Mouse (Mus musculus): Measurements from ENCODE around the gene Ccdc24. TPM values are rescaled to one million over a fixed set of nuclear protein-coding genes. Genes with fewer than 3 reads are reported as not detected.

Ccdc24 gene
- total and polyA plus RNA-seq, 2 experiments from 2014 or later = 0.27 to 1.4 TPM

- H3K4me1 ChIP-seq (ENCODE audit: control insufficient read depth, insufficient read depth) = peaks cover 40% of the 10 kb centered on the region
- no peak for TF ChIP-seq EP300 (IDR thresholded peaks at IDR 0.05; ENCODE audit: low read depth)
- no peak for TF ChIP-seq CTCF (IDR thresholded peaks at IDR 0.05; ENCODE audit: low read depth)
Measured at GRCm38 (mm10) chr4:117916386-117916785, 44.0 kb upstream of the Ccdc24 start.

GRCm38 (mm10) chr4:117915489-117916105, 43.2 kb upstream of the Ccdc24 start:
- no peak for TF ChIP-seq CTCF (IDR thresholded peaks at IDR 0.05; ENCODE audit: low read depth)
- no peak for TF ChIP-seq EP300 (IDR thresholded peaks at IDR 0.05; ENCODE audit: low read depth)
- peaks cover 16% of the 10 kb centered on the region for H3K36me3 ChIP-seq (replicated peaks; ENCODE audit: control insufficient read depth, insufficient read depth, low read length)
- DNase-seq (ENCODE audit: low spot score) (no peak), ATAC-seq (ENCODE audit: insufficient read depth, low read depth) (no peak)
- no peaks in the 10 kb centered on the region for H3K27me3 ChIP-seq (ENCODE audit: control insufficient read depth, insufficient read depth, low read length)
- H3K9me3 ChIP-seq (replicated peaks; ENCODE audit: control insufficient read depth, low read length) = no peaks in the 10 kb centered on the region
- H3K4me3 ChIP-seq (ENCODE audit: low read depth, low read length) = peak overlapping the region; percentile 72
- H3K4me1 ChIP-seq (ENCODE audit: control insufficient read depth, insufficient read depth) = peaks cover 40% of the 10 kb centered on the region
- peak overlapping the region; percentile 72 for H3K9ac ChIP-seq (replicated peaks; ENCODE audit: low read depth, low read length)
- peak overlapping the region; percentile 83 for H3K27ac ChIP-seq (ENCODE audit: low read depth)
- H3K4me2 ChIP-seq (ENCODE audit: low read depth, low read length) = peak overlapping the region; percentile 75
- 3% methylated on average over 19 of the region's 19 CpGs for WGBS

More at GRCm38 (mm10) chr4:117916386-117916785, 44.0 kb upstream of the Ccdc24 start:
- Histone ChIP-seq H3K27ac (ENCODE audit: low read depth) (no peak overlapping the region), H3K4me2 (ENCODE audit: low read depth, low read length) (no peak overlapping the region), H3K36me3 (replicated peaks; ENCODE audit: control insufficient read depth, insufficient read depth, low read length) (peaks cover 8% of the 10 kb centered on the region; the same call in 1 of the 2 replicates), H3K4me3 (ENCODE audit: low read depth, low read length) (no peak overlapping the region), H3K9me3 (replicated peaks; ENCODE audit: control insufficient read depth, low read length) (no peaks in the 10 kb centered on the region), H3K9ac (replicated peaks; ENCODE audit: low read depth, low read length) (no peak overlapping the region), H3K27me3 (ENCODE audit: control insufficient read depth, insufficient read depth, low read length) (no peaks in the 10 kb centered on the region)
- 63% methylated on average over 5 of the region's 5 CpGs for WGBS
- no peak for ATAC-seq (ENCODE audit: insufficient read depth, low read depth)
- DNase-seq (ENCODE audit: low spot score) = no peak

GRCm38 (mm10) chr4:117914591-117915442, 42.5 kb upstream of the Ccdc24 start, which contains the start of gene Ipo13:
Ipo13 (minus strand) TSS chr4:117914999.
- TF ChIP-seq EP300 (IDR thresholded peaks at IDR 0.05; ENCODE audit: low read depth) (peak; percentile 87), CTCF (IDR thresholded peaks at IDR 0.05; ENCODE audit: low read depth) (0 out of 2 replicates have a peak, but pooled peaks have one; percentile 20)
- peak within 1 kb of the TSS; percentile 75 for H3K4me2 ChIP-seq (ENCODE audit: low read depth, low read length)
- H3K27ac ChIP-seq (ENCODE audit: low read depth) = peak within 1 kb of the TSS; percentile 83
- WGBS = under 1% methylated on average over 60 of the region's 61 CpGs
- ATAC-seq (ENCODE audit: insufficient read depth, low read depth) (peak; percentile 88), DNase-seq (ENCODE audit: low spot score) (peak; percentile 85)
- H3K9ac ChIP-seq (replicated peaks; ENCODE audit: low read depth, low read length) = peak within 1 kb of the TSS; percentile 72
- H3K27me3 ChIP-seq (ENCODE audit: control insufficient read depth, insufficient read depth, low read length) = no peaks in the 10 kb centered on the region
- no peaks in the 10 kb centered on the region for H3K9me3 ChIP-seq (replicated peaks; ENCODE audit: control insufficient read depth, low read length)
- H3K36me3 ChIP-seq (replicated peaks; ENCODE audit: control insufficient read depth, insufficient read depth, low read length) = peaks cover 17% of the 10 kb centered on the region
- peak within 1 kb of the TSS; percentile 72 for H3K4me3 ChIP-seq (ENCODE audit: low read depth, low read length)
- peaks cover 41% of the 10 kb centered on the region for H3K4me1 ChIP-seq (ENCODE audit: control insufficient read depth, insufficient read depth)

GRCm38 (mm10) chr4:117914031-117914430, 41.7 kb upstream of the Ccdc24 start:
- H3K27me3 ChIP-seq (ENCODE audit: control insufficient read depth, insufficient read depth, low read length) = no peaks in the 10 kb centered on the region
- peaks cover 17% of the 10 kb centered on the region for H3K36me3 ChIP-seq (replicated peaks; ENCODE audit: control insufficient read depth, insufficient read depth, low read length)
- peak overlapping the region; percentile 75 for H3K4me2 ChIP-seq (ENCODE audit: low read depth, low read length)
- peaks cover 49% of the 10 kb centered on the region for H3K4me1 ChIP-seq (ENCODE audit: control insufficient read depth, insufficient read depth)
- no peak overlapping the region for H3K27ac ChIP-seq (ENCODE audit: low read depth)
- ATAC-seq (ENCODE audit: insufficient read depth, low read depth) (no peak), DNase-seq (ENCODE audit: low spot score) (no peak)
- WGBS = 11% methylated on average over 8 of the region's 8 CpGs
- peak overlapping the region; percentile 72 for H3K4me3 ChIP-seq (ENCODE audit: low read depth, low read length)
- peak overlapping the region; percentile 72 for H3K9ac ChIP-seq (replicated peaks; ENCODE audit: low read depth, low read length)
- TF ChIP-seq CTCF (IDR thresholded peaks at IDR 0.05; ENCODE audit: low read depth) = no peak
- TF ChIP-seq EP300 (IDR thresholded peaks at IDR 0.05; ENCODE audit: low read depth) = no peak
- no peaks in the 10 kb centered on the region for H3K9me3 ChIP-seq (replicated peaks; ENCODE audit: control insufficient read depth, low read length)

GRCm38 (mm10) chr4:117913421-117913820, 41.1 kb upstream of the Ccdc24 start:
- DNase-seq (ENCODE audit: low spot score) = no peak
- peak overlapping the region; percentile 75 for H3K4me2 ChIP-seq (ENCODE audit: low read depth, low read length)
- H3K27ac ChIP-seq (ENCODE audit: low read depth) = no peak overlapping the region
- no peak overlapping the region for H3K9ac ChIP-seq (replicated peaks; ENCODE audit: low read depth, low read length)
- no peak for ATAC-seq (ENCODE audit: insufficient read depth, low read depth)
- H3K36me3 ChIP-seq (replicated peaks; ENCODE audit: control insufficient read depth, insufficient read depth, low read length) = peaks cover 17% of the 10 kb centered on the region
- H3K27me3 ChIP-seq (ENCODE audit: control insufficient read depth, insufficient read depth, low read length) = no peaks in the 10 kb centered on the region
- peaks cover 48% of the 10 kb centered on the region for H3K4me1 ChIP-seq (ENCODE audit: control insufficient read depth, insufficient read depth)
- no peaks in the 10 kb centered on the region for H3K9me3 ChIP-seq (replicated peaks; ENCODE audit: control insufficient read depth, low read length)
- H3K4me3 ChIP-seq (ENCODE audit: low read depth, low read length) = 0 out of 2 replicates have a peak overlapping the region, but pooled peaks have one; percentile 72
- no peak for TF ChIP-seq EP300 (IDR thresholded peaks at IDR 0.05; ENCODE audit: low read depth)
- TF ChIP-seq CTCF (IDR thresholded peaks at IDR 0.05; ENCODE audit: low read depth) = no peak
- WGBS = 41% methylated on average over 3 of the region's 3 CpGs
